Comparison of ENCODE assay signal across 23 mouse cellular contexts in genomic region chr6:111057798-111058197, GRCm38 (mm10).
DNase-seq lines count a peak whose midpoint lies in the region; ATAC-seq and TF ChIP-seq lines count a peak whose summit lies in the region.
"Had no signal": no experiment of that assay in that cellular context is flagged by ENCODE, and none has a peak within 500 bp of the region (broad histone marks: within the 10 kb centered on the region; RNA-seq: fewer than 3 reads in every experiment).

No protein-coding gene starts in this region.

- no peaks in the 10 kb centered on the region for H3K9me3 ChIP-seq in forebrain, postnatal 0 days (ENCODE audit: low read length)
- H3K9me3 ChIP-seq in forebrain, embryonic 13.5 days (replicated peaks): no peaks in the 10 kb centered on the region
- H3K9me3 ChIP-seq in kidney, embryonic 15.5 days (replicated peaks): no peaks in the 10 kb centered on the region
- no peaks in the 10 kb centered on the region for H3K9me3 ChIP-seq in lung, embryonic 14.5 days (ENCODE audit: low read depth, low read length)
- H3K9me3 ChIP-seq: embryonic facial prominence, embryonic 12.5 days; intestine, embryonic 15.5 days; limb, embryonic 10.5 days; liver, embryonic 13.5 days; midbrain, embryonic 13.5 days had no signal

- 87% methylated on average over 3 of the region's 3 CpGs for WGBS in forebrain, postnatal 0 days
- whole genome bisulfite sequencing in forebrain, embryonic 13.5 days: 92% methylated on average over 3 of the region's 3 CpGs
- WGBS in kidney, embryonic 15.5 days: 87% methylated on average over 3 of the region's 3 CpGs
- 85% methylated on average over 3 of the region's 3 CpGs for WGBS in lung, embryonic 14.5 days

- H3K4me3 ChIP-seq in forebrain, postnatal 0 days (ENCODE audit: low read depth, low read length): no peak overlapping the region
- H3K4me3 ChIP-seq in forebrain, embryonic 13.5 days: no peak overlapping the region
- H3K4me3 ChIP-seq in kidney, embryonic 15.5 days (replicated peaks): no peak overlapping the region
- H3K4me3 ChIP-seq in lung, embryonic 14.5 days (ENCODE audit: low read depth, low read length): no peak overlapping the region
- H3K4me3 ChIP-seq: embryonic facial prominence, embryonic 12.5 days; erythroblast, embryonic 14.5 days; intestine, embryonic 15.5 days; limb, embryonic 10.5 days; liver, embryonic 13.5 days; midbrain, embryonic 13.5 days; myocyte had no signal

- H3K27me3 ChIP-seq in forebrain, postnatal 0 days (ENCODE audit: insufficient read depth, low read length): no peaks in the 10 kb centered on the region
- no peaks in the 10 kb centered on the region for H3K27me3 ChIP-seq in forebrain, embryonic 13.5 days
- H3K27me3 ChIP-seq in kidney, embryonic 15.5 days: no peaks in the 10 kb centered on the region
- H3K27me3 ChIP-seq in lung, embryonic 14.5 days (ENCODE audit: insufficient read depth, low read length): no peaks in the 10 kb centered on the region
- H3K27me3 ChIP-seq: embryonic facial prominence, embryonic 12.5 days; intestine, embryonic 15.5 days; liver, embryonic 13.5 days; midbrain, embryonic 13.5 days had no signal

- H3K4me2 ChIP-seq in forebrain, postnatal 0 days (ENCODE audit: low read depth): no peak overlapping the region
- H3K4me2 ChIP-seq in forebrain, embryonic 13.5 days: no peak overlapping the region
- no peak overlapping the region for H3K4me2 ChIP-seq in kidney, embryonic 15.5 days
- H3K4me2 ChIP-seq in lung, embryonic 14.5 days: no peak overlapping the region
- H3K4me2 ChIP-seq: embryonic facial prominence, embryonic 12.5 days; heart, embryonic 11.5 days; hindbrain, embryonic 14.5 days; intestine, embryonic 15.5 days; liver, embryonic 13.5 days; midbrain, embryonic 13.5 days had no signal

- no peaks in the 10 kb centered on the region for H3K36me3 ChIP-seq in forebrain, postnatal 0 days (ENCODE audit: insufficient read depth)
- no peaks in the 10 kb centered on the region for H3K36me3 ChIP-seq in forebrain, embryonic 13.5 days (ENCODE audit: poor library complexity, severe bottlenecking)
- no peaks in the 10 kb centered on the region for H3K36me3 ChIP-seq in kidney, embryonic 15.5 days
- H3K36me3 ChIP-seq in lung, embryonic 14.5 days (ENCODE audit: insufficient read depth): no peaks in the 10 kb centered on the region
- H3K36me3 ChIP-seq: embryonic facial prominence, embryonic 12.5 days; intestine, embryonic 15.5 days; limb, embryonic 10.5 days; liver, embryonic 13.5 days; midbrain, embryonic 13.5 days had no signal

- H3K4me1 ChIP-seq in forebrain, postnatal 0 days (ENCODE audit: insufficient read depth): no peaks in the 10 kb centered on the region
- H3K4me1 ChIP-seq in forebrain, embryonic 13.5 days: no peaks in the 10 kb centered on the region
- H3K4me1 ChIP-seq in kidney, embryonic 15.5 days: no peaks in the 10 kb centered on the region
- no peaks in the 10 kb centered on the region for H3K4me1 ChIP-seq in lung, embryonic 14.5 days (ENCODE audit: insufficient read depth)
- H3K4me1 ChIP-seq: embryonic facial prominence, embryonic 12.5 days; intestine, embryonic 15.5 days; limb, embryonic 10.5 days; liver, embryonic 13.5 days; midbrain, embryonic 13.5 days had no signal

- no peak overlapping the region for H3K9ac ChIP-seq in forebrain, postnatal 0 days
- H3K9ac ChIP-seq in forebrain, embryonic 13.5 days: no peak overlapping the region
- H3K9ac ChIP-seq in kidney, embryonic 15.5 days: no peak overlapping the region
- no peak overlapping the region for H3K9ac ChIP-seq in lung, embryonic 14.5 days
- H3K9ac ChIP-seq: embryonic facial prominence, embryonic 12.5 days; hindbrain, embryonic 14.5 days; intestine, embryonic 15.5 days; liver, embryonic 13.5 days; midbrain, embryonic 13.5 days had no signal

- H3K27ac ChIP-seq in forebrain, postnatal 0 days (ENCODE audit: low read depth, low read length): no peak overlapping the region
- H3K27ac ChIP-seq in forebrain, embryonic 13.5 days: no peak overlapping the region
- no peak overlapping the region for H3K27ac ChIP-seq in kidney, embryonic 15.5 days
- H3K27ac ChIP-seq in lung, embryonic 14.5 days (ENCODE audit: low read depth): no peak overlapping the region
- H3K27ac ChIP-seq: embryonic facial prominence, embryonic 12.5 days; hindbrain, embryonic 14.5 days; intestine, embryonic 15.5 days; limb, embryonic 10.5 days; liver, embryonic 13.5 days; midbrain, embryonic 13.5 days had no signal

- ATAC-seq in forebrain, postnatal 0 days: no peak
- no peak for ATAC-seq in forebrain, embryonic 13.5 days
- no peak for ATAC-seq in kidney, embryonic 15.5 days (replicated peaks; ENCODE audit: low FRiP score)
- no peak for ATAC-seq in lung, embryonic 14.5 days (ENCODE audit: insufficient read depth)
- ATAC-seq: activated CD4-positive, CD25-positive, alpha-beta regulatory T cell, adult 4 months; forebrain, embryonic 14.5 days; intestine, embryonic 15.5 days; midbrain, embryonic 13.5 days had no signal

- peak; percentile 17; the same call in 1 of the 2 replicates for TF ChIP-seq CTCF in forebrain, postnatal 0 days (IDR thresholded peaks at IDR 0.05; ENCODE audit: low read depth)
- 0 out of 2 replicates have a peak, but pooled peaks have one; percentile 12 for TF ChIP-seq CTCF in lung, embryonic 14.5 days (IDR thresholded peaks at IDR 0.05; ENCODE audit: low read depth)

- no peak for DNase-seq in forebrain, postnatal 0 days
- DNase-seq in kidney, adult 9 months: peak; percentile 11
- no peak for DNase-seq in lung, embryonic 14.5 days
- no peak for DNase-seq in lung, postnatal 10 days
- DNase-seq in ZHBTc4 (ENCODE audit: low read depth, low spot score): peak; percentile 61
- DNase-seq in spleen, postnatal 36 days (ENCODE audit: low spot score in 2 of 2): no peak
- DNase-seq: adrenal gland, postnatal 10 days; heart, postnatal 10 days; liver, embryonic 13.5 days; lung, postnatal 14 days; thymus, postnatal 4 days had no signal

Comparison
In these comparisons a context has a peak if more than half of its experiments do, and no peak if none do; other contexts are left out.
1. DNase-seq: peak in kidney, adult 9 months (single experiment) and ZHBTc4 (single experiment); none in forebrain, postnatal 0 days (single experiment), lung, embryonic 14.5 days (single experiment), lung, postnatal 10 days (single experiment) and spleen, postnatal 36 days (0 of 2).